Mouse (Mus musculus): ENCODE measurements around the gene Tspan5.

The Tspan5 gene

GRCm38 (mm10) chr3:138807795-138808194 is 65.8 kb downstream of the Tspan5 start:
- DNase-seq (ENCODE audit: low spot score in 2 of 2): no peak

GRCm38 (mm10) chr3:138809509-138809908 is 67.5 kb downstream of the Tspan5 start:
- DNase-seq (ENCODE audit: low spot score in 2 of 2): no peak

- no peak for DNase-seq (ENCODE audit: low spot score in 2 of 2)
These were observed 70.6 kb downstream of the Tspan5 start for GRCm38 (mm10) chr3:138812565-138812964.

DNA sequence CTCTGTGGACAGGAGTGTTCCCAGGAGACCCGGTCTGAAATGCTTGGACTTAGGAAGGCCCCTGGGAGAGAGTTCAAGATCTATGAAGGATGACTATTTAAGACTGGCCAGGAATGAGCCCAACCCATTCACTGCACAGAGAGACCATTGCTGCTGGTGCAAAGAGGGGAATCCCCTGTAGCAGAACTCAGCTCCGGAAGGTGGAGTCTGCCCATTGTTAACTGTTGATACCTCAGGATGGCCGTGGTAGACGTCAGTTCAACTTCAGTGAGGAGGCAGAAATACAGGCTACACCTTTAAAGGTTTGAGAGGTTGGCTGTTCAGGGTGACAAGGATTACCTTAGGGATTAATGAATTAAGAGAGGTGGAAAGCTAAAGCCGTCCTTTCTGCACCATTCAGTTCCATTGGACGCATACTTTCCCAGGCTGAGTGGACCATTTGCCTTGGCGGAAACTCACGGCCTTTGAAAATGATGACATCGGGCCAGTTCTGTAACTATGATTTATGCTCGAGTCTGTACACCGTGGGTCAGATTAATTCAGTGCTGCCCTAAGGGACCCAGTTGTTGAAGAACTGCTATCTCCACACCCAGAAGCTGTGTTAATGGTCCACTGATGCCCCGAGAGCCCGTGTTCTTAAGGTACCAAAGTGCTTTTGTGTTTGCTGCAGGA is 71.3 kb downstream of the Tspan5 start:
- no peak for DNase-seq (ENCODE audit: low spot score in 2 of 2)

GRCm38 (mm10) chr3:138814457-138814856 is 72.5 kb downstream of the Tspan5 start:
- DNase-seq (ENCODE audit: low spot score in 2 of 2): peak; percentile 39 to 41

GRCm38 (mm10) chr3:138815127-138815837 is 73.3 kb downstream of the Tspan5 start:
- DNase-seq (ENCODE audit: low spot score in 2 of 2): peak in 1 of 2 experiments; percentile 40

- DNase-seq (ENCODE audit: low spot score in 2 of 2): no peak
These were observed 75.1 kb downstream of the Tspan5 start for GRCm38 (mm10) chr3:138816888-138817656.

GRCm38 (mm10) chr3:138819862-138820261 is 77.9 kb downstream of the Tspan5 start:
- no peak for DNase-seq (ENCODE audit: low spot score in 2 of 2)

- no peak for DNase-seq (ENCODE audit: low spot score in 2 of 2)
These were observed 78.3 kb downstream of the Tspan5 start for GRCm38 (mm10) chr3:138820296-138820695.

GRCm38 (mm10) chr3:138821886-138822445 is 80.0 kb downstream of the Tspan5 start:
- DNase-seq (ENCODE audit: low spot score in 2 of 2): no peak

DNA sequence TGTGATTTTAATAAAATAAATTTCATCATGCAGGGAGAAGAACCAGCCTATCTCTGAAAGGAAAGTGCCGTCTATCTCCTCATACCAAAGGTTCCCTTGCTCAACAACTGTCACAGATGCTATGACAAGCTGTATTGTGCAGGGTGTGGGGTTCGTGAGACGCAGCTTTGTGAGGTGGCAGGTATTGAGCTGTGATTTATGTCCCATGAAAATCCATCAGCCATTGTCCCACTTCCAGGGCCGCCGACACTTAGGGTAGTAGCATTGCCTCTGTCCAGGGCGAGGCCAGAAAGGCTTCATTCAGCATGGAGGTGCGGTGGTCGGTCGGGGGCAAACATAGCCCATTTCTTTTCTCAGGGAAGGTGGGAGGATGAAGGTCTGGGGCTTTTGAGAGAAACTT is 81.9 kb downstream of the Tspan5 start:
- no peak for DNase-seq (ENCODE audit: low spot score in 2 of 2)

- no peak for DNase-seq (ENCODE audit: low spot score in 2 of 2)
These were observed 83.3 kb downstream of the Tspan5 start for GRCm38 (mm10) chr3:138825296-138825695.

DNA sequence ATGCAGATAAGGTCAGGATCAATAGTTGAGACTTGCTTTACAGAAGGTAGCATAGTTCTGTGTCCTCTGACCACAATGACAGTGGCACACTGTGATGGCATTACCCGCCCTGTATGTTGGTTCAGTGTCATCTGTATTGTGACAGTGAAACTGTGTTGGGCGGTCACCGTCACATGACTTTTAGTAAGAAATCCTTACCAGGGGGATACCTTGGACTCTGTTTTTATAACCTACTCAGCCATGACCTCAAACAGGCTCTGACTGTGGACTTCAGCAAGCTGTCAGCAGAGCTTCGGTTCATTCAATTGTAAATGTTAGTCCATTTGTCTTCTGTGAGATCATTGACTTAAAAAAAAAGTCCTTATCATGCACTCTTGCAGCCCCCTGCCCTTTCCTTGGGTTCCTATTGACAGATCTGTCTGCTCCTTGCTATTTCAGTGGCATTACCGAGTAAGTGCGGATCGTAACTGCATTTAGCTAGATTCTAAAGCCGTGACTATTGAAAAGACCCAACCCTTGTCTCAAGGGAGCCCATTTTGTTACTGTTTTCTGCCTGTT is 84.3 kb downstream of the Tspan5 start:
- DNase-seq (ENCODE audit: low spot score in 2 of 2): no peak

GRCm38 (mm10) chr3:138832827-138833517 is 91.0 kb downstream of the Tspan5 start:
- DNase-seq (ENCODE audit: low spot score in 2 of 2): no peak

GRCm38 (mm10) chr3:138834174-138834573 is 92.2 kb downstream of the Tspan5 start:
- peak; percentile 56 to 65 for DNase-seq (ENCODE audit: low spot score in 2 of 2)

- no peak for DNase-seq (ENCODE audit: low spot score in 2 of 2)
These were observed 94.9 kb downstream of the Tspan5 start for GRCm38 (mm10) chr3:138836937-138837336.

DNA sequence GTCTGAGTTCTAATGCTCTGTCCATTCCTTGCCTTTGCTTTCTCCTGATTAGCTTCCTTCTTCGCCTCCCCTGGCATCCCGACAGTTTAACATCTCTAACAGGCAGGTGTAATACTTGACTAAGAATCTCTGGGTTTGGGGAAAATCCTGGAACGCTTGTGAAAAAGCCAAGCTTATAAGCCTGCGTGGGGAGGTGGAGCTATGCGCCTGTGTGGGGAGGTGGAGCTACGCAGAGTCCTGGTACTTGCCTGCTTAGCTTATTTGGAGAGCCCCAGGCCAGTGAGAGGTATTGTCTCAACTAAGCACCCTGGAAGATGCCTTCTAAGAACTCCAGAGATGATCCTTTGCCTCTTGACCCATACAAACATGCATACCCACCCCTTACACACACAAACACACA is 95.7 kb downstream of the Tspan5 start:
- no peak for DNase-seq (ENCODE audit: low spot score in 2 of 2)

DNA sequence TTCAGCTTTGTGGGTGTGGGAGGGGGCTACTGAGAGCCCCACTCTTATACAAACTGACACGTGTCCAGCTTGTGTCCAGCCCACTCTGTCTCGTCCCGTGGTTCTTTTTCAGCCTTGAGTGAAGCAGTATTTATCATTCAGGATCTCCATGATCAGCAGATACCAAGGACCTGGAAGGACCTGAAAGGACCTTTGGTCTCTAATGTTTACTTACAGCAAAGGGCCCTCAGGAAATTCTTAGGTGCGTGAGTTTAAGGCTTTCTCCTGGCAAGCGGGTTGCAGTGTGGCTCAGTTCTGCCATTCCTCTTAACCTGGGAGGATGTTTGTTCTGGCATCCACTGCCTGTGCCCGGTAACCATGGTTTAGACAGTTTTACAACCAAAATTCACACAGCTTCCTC is 97.7 kb downstream of the Tspan5 start:
- no peak for DNase-seq (ENCODE audit: low spot score in 2 of 2)

- DNase-seq (ENCODE audit: low spot score in 2 of 2): no peak
These were observed 99.3 kb downstream of the Tspan5 start for GRCm38 (mm10) chr3:138841288-138841687.

DNA sequence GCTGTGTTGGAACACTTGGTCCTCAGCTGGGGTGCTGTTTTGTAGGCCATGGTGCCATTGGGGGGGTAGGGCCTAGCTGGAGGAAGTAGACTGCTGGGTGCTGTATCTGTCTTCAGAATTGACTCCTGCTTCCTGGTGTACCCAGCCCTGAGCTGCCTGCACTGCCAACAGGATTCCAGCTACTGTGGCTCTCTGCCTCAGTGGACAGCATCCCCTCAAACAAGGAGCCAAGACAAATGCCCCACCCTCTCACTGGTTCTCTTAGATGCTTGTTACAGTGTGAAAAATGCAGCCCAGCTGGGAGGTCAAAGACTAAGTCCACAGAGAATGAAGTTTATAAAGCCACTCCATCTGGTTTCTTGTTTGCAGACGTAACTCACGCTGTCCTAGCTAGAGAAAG is 101.2 kb downstream of the Tspan5 start:
- no peak for DNase-seq (ENCODE audit: low spot score in 2 of 2)

DNA sequence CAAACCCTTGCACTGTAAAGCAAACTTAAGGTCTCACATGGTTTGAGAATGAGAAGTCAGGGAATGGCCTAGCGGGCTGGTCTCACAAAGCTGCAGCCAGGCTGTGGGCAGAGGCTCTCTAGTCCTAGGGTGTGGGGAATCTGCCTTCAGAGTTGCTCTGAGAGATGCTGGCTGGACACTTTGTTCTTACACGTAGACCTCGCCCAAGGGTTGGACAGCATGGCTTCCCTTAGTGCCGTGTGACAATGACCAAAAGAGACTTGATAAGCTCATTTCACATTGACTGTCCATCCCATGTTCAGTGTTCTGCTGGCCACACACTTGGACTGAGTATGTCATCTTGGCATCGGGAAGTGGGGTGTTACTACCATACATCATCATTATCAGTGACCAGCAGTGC is 101.6 kb downstream of the Tspan5 start:
- no peak for DNase-seq (ENCODE audit: low spot score in 2 of 2)

Measured in right cerebral cortex, adult 2 months (tissue).